Mouse (Mus musculus) left cerebral cortex, adult 2 months (tissue): Measurements from ENCODE around the gene 2010111I01Rik. TPM values are rescaled to one million over a fixed set of nuclear protein-coding genes. Genes with fewer than 3 reads are reported as not detected.

ENCODE experiments used
- DNase-seq, 2 experiments: peaks; one replicate each; pipeline ENCODE4 v3.0.0; 2021 to 2022; ENCODE audit warnings: low spot score in 2 of 2, mixed read lengths in 1 of 2; ENCODE audit errors: extremely low spot score in 1 of 2
- H3K27ac ChIP-seq: fragments of 200-600 bp; 2 replicates; pipeline ENCODE4 v1.8.1; 2022
- H3K4me3 ChIP-seq: fragments of 200-600 bp; 2 replicates; pipeline ENCODE4 v1.8.1; 2022
- CTCF ChIP-seq: fragments of 200-600 bp; IDR thresholded peaks from 2 replicates; pipeline ENCODE4 v1.8.1; 2022; ENCODE audit warnings: antibody characterized with exemption, mild to moderate bottlenecking, moderate library complexity
- intact Hi-C: fragments of 180-260 bp; cut with DNase I; formaldehyde crosslinking; loops from one replicate; pipeline ENCODE4 v1.15.1; 2025
- total RNA-seq, 2 experiments: library from RNA; stranded (reverse); gene quantifications; 2 replicates each; pipeline ENCODE4 v1.2.3; 2021

The 2010111I01Rik gene
- total RNA-seq, 2 experiments from 2014 or later, result 122 to 140 TPM

DNA sequence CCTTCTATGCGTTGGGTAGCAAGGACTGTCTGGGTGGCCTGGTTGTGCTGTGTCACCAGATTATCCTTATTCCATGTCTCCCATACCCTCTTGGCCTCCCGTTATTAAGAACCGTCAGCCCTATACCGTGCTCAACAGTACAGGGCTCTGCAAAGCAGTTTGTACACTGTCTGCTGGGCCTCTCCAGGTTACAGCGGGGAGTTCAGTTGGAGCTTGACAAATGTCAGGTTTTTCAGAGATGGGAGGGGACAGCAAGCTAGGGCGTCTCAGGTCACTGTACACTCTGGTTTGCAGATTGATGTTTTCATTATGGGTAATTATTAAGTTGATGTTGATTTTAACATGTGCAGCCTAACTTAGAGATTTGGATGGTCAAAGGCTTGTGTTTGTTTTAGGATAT, 291.5 kb downstream of the 2010111I01Rik start:
- Histone ChIP-seq H3K27ac (0 out of 2 replicates have a peak overlapping the region, but pooled peaks have one; percentile 1), H3K4me3 (no peak overlapping the region)
- TF ChIP-seq CTCF, result no peak
- no peak for DNase-seq
- intact Hi-C loops, result no loop called here

DNA sequence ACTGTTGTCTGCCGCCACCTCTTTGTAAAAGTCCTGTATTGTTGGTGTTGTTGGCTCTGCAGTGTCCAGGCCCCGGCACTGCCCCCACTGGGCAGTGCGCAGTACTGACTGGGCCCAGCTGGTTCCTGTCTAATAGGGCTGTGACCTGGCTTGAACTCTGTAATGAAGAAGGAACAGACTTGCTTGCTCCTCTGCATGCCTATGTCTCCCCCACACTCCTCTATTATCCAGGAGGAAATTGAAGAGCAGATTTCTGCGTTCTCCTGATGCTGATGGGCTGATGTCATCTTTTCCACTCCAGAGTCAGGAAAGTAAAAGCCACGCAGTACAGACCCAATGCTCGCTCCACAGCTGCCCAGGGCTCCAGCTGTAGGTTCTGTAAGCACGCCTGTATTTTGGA, 292.1 kb downstream of the 2010111I01Rik start:
- intact Hi-C loops, result no loop called here
- peak; percentile 48 for TF ChIP-seq CTCF
- H3K4me3 ChIP-seq, result no peak overlapping the region
- H3K27ac ChIP-seq, result no peak overlapping the region
- DNase-seq, result no peak

- TF ChIP-seq CTCF, result no peak
- intact Hi-C loops, result no loop called here
These were observed 293.5 kb downstream of the 2010111I01Rik start for GRCm38 (mm10) chr13:63258167-63258582.

GRCm38 (mm10) chr13:63258671-63259070, 294.0 kb downstream of the 2010111I01Rik start:
- Histone ChIP-seq H3K27ac (no peak overlapping the region), H3K4me3 (no peak overlapping the region)
- intact Hi-C loops, result no loop called here
- no peak for DNase-seq
- no peak for TF ChIP-seq CTCF

More at GRCm38 (mm10) chr13:63258167-63258582, 293.5 kb downstream of the 2010111I01Rik start:
- DNase-seq, result no peak
- no peak overlapping the region for H3K27ac ChIP-seq
- H3K4me3 ChIP-seq, result no peak overlapping the region

DNA sequence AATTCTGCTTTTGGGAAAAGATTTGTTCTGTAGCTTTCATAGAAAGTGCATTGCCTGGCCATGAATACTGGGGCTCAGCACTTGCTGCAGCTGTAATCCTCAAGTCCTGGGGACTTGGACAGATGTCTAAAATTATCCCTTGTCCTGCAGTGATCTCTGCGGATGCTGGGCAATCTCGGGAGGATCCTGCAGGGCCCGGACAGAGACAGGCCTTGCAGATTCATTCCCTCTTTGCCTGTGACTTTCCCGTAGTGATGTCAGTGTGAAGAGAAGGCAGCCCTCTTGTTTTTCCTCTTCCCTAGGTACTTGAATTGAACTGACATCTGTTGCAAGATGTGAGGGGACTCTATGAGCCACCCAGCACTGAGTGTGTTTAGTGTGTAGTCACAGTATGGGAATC, 295.4 kb downstream of the 2010111I01Rik start:
- intact Hi-C loops, result no loop called here
- DNase-seq, result no peak
- H3K4me3 ChIP-seq, result no peak overlapping the region
- peak overlapping the region; percentile 42; the same call in 1 of the 2 replicates for H3K27ac ChIP-seq
- no peak for TF ChIP-seq CTCF

- no peak for TF ChIP-seq CTCF
- intact Hi-C loops, result no loop called here
- Histone ChIP-seq H3K4me3 (no peak overlapping the region), H3K27ac (peak overlapping the region; percentile 42)
- no peak for DNase-seq
These were observed 296.3 kb downstream of the 2010111I01Rik start for GRCm38 (mm10) chr13:63260753-63261631.

DNA sequence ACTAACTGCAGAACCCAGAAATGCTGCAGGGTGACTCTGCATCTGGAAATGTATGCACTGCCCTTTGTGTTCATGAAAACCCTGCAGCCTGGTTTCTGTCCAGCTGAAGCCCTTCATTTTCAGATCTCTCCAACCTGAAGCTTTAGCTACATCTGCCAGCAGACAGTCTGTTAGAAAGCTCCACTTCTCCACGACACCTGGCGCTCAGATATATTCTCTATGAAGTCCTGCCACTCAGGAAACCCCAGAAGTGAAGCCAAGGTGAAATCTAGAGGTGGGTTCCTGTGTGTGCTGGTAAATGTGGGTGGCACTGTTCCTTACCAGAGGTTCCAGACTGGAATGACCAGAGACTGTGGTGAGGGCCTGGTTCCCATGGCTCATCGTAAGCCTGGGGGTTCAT, 297.0 kb downstream of the 2010111I01Rik start:
- intact Hi-C loops, result no loop called here
- Histone ChIP-seq H3K27ac (no peak overlapping the region), H3K4me3 (no peak overlapping the region)
- no peak for TF ChIP-seq CTCF
- no peak for DNase-seq

DNA sequence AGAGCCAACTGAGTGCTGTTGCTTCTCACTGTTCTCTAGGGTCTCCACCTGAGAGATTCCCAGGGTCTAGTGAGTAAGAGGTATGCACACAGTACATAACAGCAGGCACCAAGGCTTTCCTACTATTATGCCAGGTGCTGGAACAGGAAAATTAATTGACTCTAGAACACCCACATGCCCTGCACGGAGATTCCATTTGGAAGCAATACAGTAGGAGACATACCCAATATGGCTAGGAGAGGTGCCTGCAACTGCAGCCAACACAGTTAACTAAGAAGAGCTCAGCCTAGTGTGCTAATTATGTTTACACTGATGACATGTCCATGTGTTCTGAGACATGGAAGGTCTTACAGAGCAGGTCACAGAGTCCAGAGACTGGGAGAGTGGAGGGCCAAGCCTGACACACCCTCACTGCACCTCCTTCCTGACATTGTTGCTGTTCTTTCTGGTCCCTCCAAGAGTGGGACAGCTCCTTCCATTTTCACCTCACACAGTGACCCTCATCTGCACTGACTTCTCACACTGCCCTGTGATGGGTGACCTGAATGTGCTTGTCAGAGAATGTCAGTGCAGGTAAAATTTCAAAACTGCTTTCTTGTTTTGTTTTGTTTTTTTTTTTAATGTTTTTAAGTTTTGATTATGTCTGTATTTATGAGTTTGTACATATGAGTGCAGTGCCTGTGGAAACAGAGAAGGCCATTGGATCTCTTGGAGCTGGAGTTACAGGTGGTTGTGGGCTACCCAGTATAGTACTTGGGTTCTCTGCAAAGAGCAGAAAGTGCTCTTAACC, 297.7 kb downstream of the 2010111I01Rik start:
- Histone ChIP-seq H3K27ac (no peak overlapping the region), H3K4me3 (no peak overlapping the region)
- DNase-seq, result no peak
- TF ChIP-seq CTCF, result no peak
- intact Hi-C loops, result no loop called here

DNA sequence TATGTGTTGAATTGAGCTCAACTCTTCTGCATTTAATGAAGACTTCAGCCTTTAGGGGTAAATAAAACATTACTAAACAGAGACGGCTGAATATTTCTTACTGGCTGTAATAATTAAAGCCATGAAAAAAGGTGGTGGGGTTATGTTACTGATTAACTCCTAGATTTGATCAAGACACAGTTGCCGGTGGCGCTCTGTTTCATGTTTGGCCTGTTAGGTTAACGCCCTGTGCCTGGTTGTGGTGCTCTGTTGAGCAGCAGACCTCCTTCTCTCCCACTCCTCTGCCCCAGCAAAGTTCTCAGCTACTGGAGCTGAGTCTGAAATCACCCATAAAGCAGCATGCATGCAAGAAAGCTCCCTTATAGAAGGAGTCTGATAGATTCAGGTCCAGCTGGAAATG, 303.7 kb downstream of the 2010111I01Rik start:
- DNase-seq, result no peak
- TF ChIP-seq CTCF, result no peak
- intact Hi-C loops, result no loop called here
- H3K27ac ChIP-seq, result no peak overlapping the region
- no peak overlapping the region for H3K4me3 ChIP-seq

- intact Hi-C loops, result no loop called here
- no peak for TF ChIP-seq CTCF
- no peak for DNase-seq
- Histone ChIP-seq H3K27ac (no peak overlapping the region), H3K4me3 (no peak overlapping the region)
These were observed 304.1 kb downstream of the 2010111I01Rik start for GRCm38 (mm10) chr13:63268776-63269175.

DNA sequence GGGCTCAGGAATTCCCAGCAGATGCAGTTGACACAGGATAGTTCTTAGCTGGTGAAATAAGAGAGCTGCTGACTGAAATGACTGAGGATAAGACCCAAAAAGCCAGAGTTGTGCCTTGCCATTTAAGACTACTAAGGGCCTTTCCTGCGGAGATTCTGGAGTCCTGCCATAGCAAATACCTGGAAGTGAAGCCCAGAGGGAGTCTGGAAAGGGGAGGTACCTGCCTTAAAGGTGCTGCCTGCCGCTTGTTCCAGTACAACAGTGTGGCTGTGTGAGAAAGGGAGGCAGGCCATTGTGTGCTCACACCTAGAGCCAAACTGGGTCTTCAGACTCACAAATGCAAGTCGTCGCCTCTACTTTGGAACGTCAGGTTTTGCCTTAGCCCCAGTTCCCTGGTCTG, 305.5 kb downstream of the 2010111I01Rik start:
- no peak for DNase-seq
- no peak overlapping the region for H3K27ac ChIP-seq
- H3K4me3 ChIP-seq, result no peak overlapping the region
- intact Hi-C loops, result no loop called here
- TF ChIP-seq CTCF, result no peak

DNA sequence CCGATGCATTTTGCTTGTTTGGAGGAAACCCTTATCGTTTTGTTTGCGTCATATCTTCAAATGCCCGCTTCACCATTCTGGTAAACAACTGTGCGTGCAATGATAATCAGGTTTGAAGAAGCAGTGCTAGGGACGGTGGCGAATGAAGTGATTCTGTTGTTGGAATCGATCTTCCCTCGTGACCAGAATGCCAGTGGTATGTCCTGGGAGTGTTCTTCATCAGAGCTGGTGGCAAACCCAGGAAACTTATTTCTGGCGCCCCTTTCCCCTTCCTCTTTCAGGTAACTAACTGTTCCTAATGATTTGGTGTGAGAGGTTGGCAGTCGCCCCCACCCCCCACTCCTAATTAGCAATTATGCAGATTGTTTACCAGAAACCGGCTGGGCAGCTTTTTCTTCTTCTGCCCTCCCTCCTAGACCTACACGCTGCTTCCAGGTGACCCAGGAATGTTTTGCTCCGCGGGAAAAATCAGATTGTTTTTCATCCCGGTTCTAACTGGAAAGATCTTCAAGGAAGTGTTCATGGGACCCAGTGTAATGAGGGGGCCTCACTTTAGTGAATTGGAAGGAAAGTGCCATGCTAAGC, 307.4 kb downstream of the 2010111I01Rik start:
- no peak overlapping the region; the same call in 1 of the 2 replicates for H3K27ac ChIP-seq
- no peak for TF ChIP-seq CTCF
- H3K4me3 ChIP-seq, result peak overlapping the region; percentile 38
- intact Hi-C loops, result no loop called here
- no peak for DNase-seq
